Mouse (Mus musculus) kidney, adult 2 months (tissue): ENCODE measurements around the gene Gm28372.

Experiments used
- CTCF ChIP-seq: fragments of 200-500 bp; conservative IDR thresholded peaks from 2 replicates; pipeline ENCODE4 v1.5.1; 2011; ENCODE audit warnings: low read depth, mild to moderate bottlenecking, control low read depth, low read length, moderate library complexity, mixed read lengths; ENCODE audit not compliant: insufficient read depth, insufficient read length
- POLR2A ChIP-seq: fragments of 200-500 bp; IDR thresholded peaks from one replicate; pipeline ENCODE4 v1.6.1; 2011; ENCODE audit warnings: low read depth, low read length, control low read depth

GRCm38 (mm10) chr2:130358852-130359251, 46.2 kb upstream of the Gm28372 start:
- TF ChIP-seq POLR2A: no peak
- TF ChIP-seq CTCF: no peak
